Mouse (Mus musculus) liver, embryonic 14.5 days (tissue): Measurements from ENCODE around the gene Rab3gap2. TPM values are rescaled to one million over a fixed set of nuclear protein-coding genes. Genes with fewer than 3 reads are reported as not detected.

Experiments
- ATAC-seq: fragments of 200-750 bp; cut with Nextera tagmentation; 2 replicates; pipeline ENCODE4 v1.8.0; 2017; ENCODE audit warnings: moderate number of reproducible peaks, mild to moderate bottlenecking, moderate library complexity; ENCODE audit not compliant: insufficient read depth
- DNase-seq, 3 experiments: peaks; one replicate each; pipeline ENCODE4 v3.0.0-alpha.2; 2012 to 2013; ENCODE audit warnings: low read depth in 3 of 3, low spot score in 3 of 3
- H3K27ac ChIP-seq: fragments of 300-500 bp; sonication (generic); 2 replicates; pipeline ENCODE4 v1.5.1; 2014; ENCODE audit warnings: moderate library complexity, mild to moderate bottlenecking, control low read depth, inconsistent platforms
- H3K27me3 ChIP-seq: fragments of 300-500 bp; sonication (generic); 2 replicates; pipeline ENCODE4 v1.6.1; 2014; ENCODE audit warnings: mild to moderate bottlenecking, low read length, moderate library complexity; ENCODE audit not compliant: control insufficient read depth, insufficient read depth
- H3K36me3 ChIP-seq: fragments of 300-500 bp; sonication (generic); replicated peaks from 2 replicates; pipeline ENCODE4 v1.6.1; 2014; ENCODE audit warnings: low read depth; ENCODE audit not compliant: control insufficient read depth, insufficient read depth
- H3K4me1 ChIP-seq, 2 experiments: fragments of 200-500 bp in 1 of 2; fragments of 300-500 bp in 1 of 2; sonication (generic) in 1 of 2; replicated peaks; 2 replicates each; pipeline ENCODE4 v1.6.1; 2012 to 2014; ENCODE audit warnings: antibody characterized with exemption in 1 of 2, inconsistent platforms in 1 of 2, low read length in 1 of 2; ENCODE audit not compliant: control insufficient read depth in 2 of 2, insufficient read depth in 2 of 2
- H3K4me2 ChIP-seq: fragments of 300-500 bp; sonication (generic); 2 replicates; pipeline ENCODE4 v1.6.1; 2014; ENCODE audit warnings: low read depth, mild to moderate bottlenecking, control low read depth, moderate library complexity
- H3K4me3 ChIP-seq, 2 experiments: fragments of 200-500 bp in 1 of 2; fragments of 300-500 bp in 1 of 2; sonication (generic) in 1 of 2; 2 replicates each; pipeline ENCODE4 v1.5.1; 2012 to 2014; ENCODE audit warnings: low read depth in 2 of 2, low read length in 2 of 2, mild to moderate bottlenecking in 2 of 2, control low read depth in 1 of 2, inconsistent platforms in 1 of 2, moderate library complexity in 1 of 2; ENCODE audit not compliant: insufficient read depth in 1 of 2
- H3K9ac ChIP-seq: fragments of 300-500 bp; sonication (generic); replicated peaks from 2 replicates; pipeline ENCODE4 v1.6.1; 2014; ENCODE audit warnings: mild to moderate bottlenecking, control low read depth, moderate library complexity
- H3K9me3 ChIP-seq: fragments of 300-500 bp; sonication (generic); 2 replicates; pipeline ENCODE4 v1.6.1; 2016; ENCODE audit warnings: low read length, mixed read lengths; ENCODE audit not compliant: control insufficient read depth
- CTCF ChIP-seq: IDR thresholded peaks from 2 replicates; pipeline ENCODE4 v1.5.1; 2016; ENCODE audit warnings: antibody characterized with exemption, low read depth, control low read depth
- EP300 ChIP-seq: IDR thresholded peaks from 2 replicates; pipeline ENCODE4 v1.6.1; 2016; ENCODE audit warnings: antibody characterized with exemption, low read depth
- WGBS: fragments of 180-500 bp; shearing (Covaris S2); extraction: QIAGEN DNeasy Blood & Tissue Kit; methylation state at CpG from one replicate; pipeline ENCODE4 v1.1.7; 2014; ENCODE audit not compliant: insufficient replicate concordance; 5-methylcytosine and 5-hydroxymethylcytosine counted together
- polyA plus RNA-seq, 2 experiments: library from polyadenylated mRNA; depleted of rRNA in 1 of 2; stranded (reverse) in 1 of 2; unstranded in 1 of 2; fragments of >200 nt; fragmentation: Nextera tagmentation in 1 of 2; extraction: Ambion mirVana in 1 of 2; gene quantifications; 2 replicates each; pipeline versions ENCODE4 v1.2.1 to v1.2.3; 2012 to 2014

The Rab3gap2 gene
- polyA plus RNA-seq (2012; rRNA removed) (7.7 and 9.6 TPM in 2 replicates), polyA plus RNA-seq (2014; fragmentation: Nextera tagmentation; extraction: Ambion mirVana) (10.2 and 12.0 TPM in 2 replicates)

GRCm38 (mm10) chr1:185203909-185204661 lies at the start of gene Rab3gap2:
Gene Rab3gap2 (plus strand): TSS chr1:185204117.
- under 1% methylated on average over 57 of the region's 57 CpGs for WGBS
- H3K9ac ChIP-seq, result peak within 1 kb of the TSS; percentile 87
- no peaks in the 10 kb centered on the region for H3K27me3 ChIP-seq
- no peaks in the 10 kb centered on the region for H3K9me3 ChIP-seq
- DNase-seq (peak; percentile 93 to 95 (median 94)), ATAC-seq (peak; percentile 95)
- peak within 1 kb of the TSS; percentile 73 for H3K27ac ChIP-seq
- no peaks in the 10 kb centered on the region; the same call in 1 of the 2 replicates for H3K36me3 ChIP-seq
- H3K4me2 ChIP-seq, result peak within 1 kb of the TSS; percentile 99
- H3K4me1 ChIP-seq, result peaks cover 8 to 22% of the 10 kb centered on the region in 2 experiments
- peak within 1 kb of the TSS; percentile 76 to 93 for H3K4me3 ChIP-seq
- TF ChIP-seq CTCF (no peak), EP300 (no peak)

GRCm38 (mm10) chr1:185173641-185174040 lies 30.3 kb upstream of the Rab3gap2 start:
- Histone ChIP-seq H3K9me3 (no peaks in the 10 kb centered on the region), H3K27ac (no peak overlapping the region), H3K4me2 (no peak overlapping the region), H3K36me3 (no peaks in the 10 kb centered on the region), H3K4me1 (no peaks in the 10 kb centered on the region), H3K9ac (no peak overlapping the region), H3K4me3 (no peak overlapping the region), H3K27me3 (no peaks in the 10 kb centered on the region)
- DNase-seq (no peak), ATAC-seq (no peak)
- WGBS, result 61% methylated on average over 5 of the region's 5 CpGs
- no peak for TF ChIP-seq CTCF
- no peak for TF ChIP-seq EP300

GRCm38 (mm10) chr1:185177860-185178259 lies 26.1 kb upstream of the Rab3gap2 start:
- TF ChIP-seq CTCF, result no peak
- no peak for TF ChIP-seq EP300
- Histone ChIP-seq H3K27ac (no peak overlapping the region), H3K9ac (no peak overlapping the region), H3K36me3 (no peaks in the 10 kb centered on the region), H3K27me3 (no peaks in the 10 kb centered on the region), H3K4me1 (no peaks in the 10 kb centered on the region), H3K4me2 (no peak overlapping the region), H3K9me3 (no peaks in the 10 kb centered on the region), H3K4me3 (no peak overlapping the region)
- ATAC-seq (no peak), DNase-seq (no peak)
- 72% methylated on average over 6 of the region's 6 CpGs for WGBS

GRCm38 (mm10) chr1:185183591-185184330 lies 20.2 kb upstream of the Rab3gap2 start:
- H3K36me3 ChIP-seq, result no peaks in the 10 kb centered on the region
- no peaks in the 10 kb centered on the region for H3K4me1 ChIP-seq
- H3K9me3 ChIP-seq, result no peaks in the 10 kb centered on the region
- no peak for ATAC-seq
- TF ChIP-seq CTCF, result no peak
- TF ChIP-seq EP300, result no peak
- H3K4me3 ChIP-seq, result no peak overlapping the region
- H3K9ac ChIP-seq, result no peak overlapping the region
- no peak for DNase-seq
- no peaks in the 10 kb centered on the region for H3K27me3 ChIP-seq
- H3K4me2 ChIP-seq, result no peak overlapping the region
- 59% methylated on average over 9 of the region's 9 CpGs for WGBS
- H3K27ac ChIP-seq, result no peak overlapping the region

- ATAC-seq (no peak), DNase-seq (no peak)
- H3K4me3 ChIP-seq, result no peak overlapping the region
- no peaks in the 10 kb centered on the region for H3K27me3 ChIP-seq
- H3K4me1 ChIP-seq, result no peaks in the 10 kb centered on the region
- no peak overlapping the region for H3K4me2 ChIP-seq
- WGBS, result 47% methylated on average over 9 of the region's 9 CpGs
- no peaks in the 10 kb centered on the region for H3K36me3 ChIP-seq
- no peak overlapping the region for H3K9ac ChIP-seq
- no peaks in the 10 kb centered on the region for H3K9me3 ChIP-seq
- TF ChIP-seq CTCF (no peak), EP300 (no peak)
- no peak overlapping the region for H3K27ac ChIP-seq
Observed at GRCm38 (mm10) chr1:185185556-185185955, 18.4 kb upstream of the Rab3gap2 start.
